Mouse (Mus musculus) liver, adult 2 months (tissue): ENCODE results near the gene 1700020N15Rik. TPM values are rescaled to one million over a fixed set of nuclear protein-coding genes. Genes with fewer than 3 reads are reported as not detected.
"Not testable (repeated sequence)": the region's sequence is repeated elsewhere in the genome, so short reads cannot be mapped to it uniquely, and the experiment has no call there.

Experiments used
- DNase-seq: peaks from one replicate; pipeline ENCODE4 v3.0.0-alpha.2; 2011; ENCODE audit warnings: low read depth, low spot score; ENCODE audit errors: extremely low read depth
- H3K27ac ChIP-seq: fragments of 200-500 bp; replicated peaks from 2 replicates; pipeline ENCODE4 v1.5.1; 2012; ENCODE audit warnings: low read depth, mild to moderate bottlenecking, control low read depth, inconsistent platforms, low read length; ENCODE audit not compliant: insufficient read depth
- H3K27me3 ChIP-seq: fragments of 200-500 bp; 2 replicates; pipeline ENCODE4 v1.6.1; 2012; ENCODE audit warnings: mild to moderate bottlenecking, moderate library complexity, low read length, inconsistent platforms; ENCODE audit not compliant: control insufficient read depth, insufficient read depth
- H3K36me3 ChIP-seq: fragments of 200-500 bp; 2 replicates; pipeline ENCODE4 v1.6.1; 2012; ENCODE audit warnings: low read length, inconsistent platforms; ENCODE audit not compliant: control insufficient read depth, insufficient read depth
- H3K4me1 ChIP-seq: fragments of 200-500 bp; 2 replicates; pipeline ENCODE4 v1.6.1; 2011; ENCODE audit warnings: low read length; ENCODE audit not compliant: control insufficient read depth, insufficient read depth
- H3K4me3 ChIP-seq: fragments of 200-500 bp; 2 replicates; pipeline ENCODE4 v1.5.1; 2011; ENCODE audit warnings: low read depth, mild to moderate bottlenecking, control low read depth, low read length, moderate library complexity; ENCODE audit not compliant: insufficient read depth
- H3K79me2 ChIP-seq: fragments of 200-500 bp; 2 replicates; pipeline ENCODE4 v1.6.1; 2012; ENCODE audit warnings: inconsistent platforms, mild to moderate bottlenecking, low read length, moderate library complexity; ENCODE audit not compliant: control insufficient read depth, insufficient read depth
- H3K9ac ChIP-seq: fragments of 200-500 bp; 2 replicates; pipeline ENCODE4 v1.6.1; 2012; ENCODE audit warnings: low read depth, mild to moderate bottlenecking, control low read depth, inconsistent platforms, low read length
- CTCF ChIP-seq: fragments of 200-500 bp; IDR thresholded peaks from 2 replicates; pipeline ENCODE4 v1.5.1; 2011; ENCODE audit warnings: low read depth, low read length, control low read depth
- WGBS: fragments of 180-500 bp; shearing (Covaris S2); methylation state at CpG from one replicate; pipeline ENCODE4 v1.1.7; 2018; 5-methylcytosine and 5-hydroxymethylcytosine counted together
- polyA plus RNA-seq: library from polyadenylated mRNA; depleted of rRNA; stranded (reverse); fragments of >200 nt; gene quantifications from 2 replicates; pipeline ENCODE4 v1.2.3, GENCODE M21; 2012; rRNA removed
- total RNA-seq: library from RNA; depleted of rRNA; stranded (reverse); fragments of >200 nt; gene quantifications from 2 replicates; pipeline ENCODE4 v1.2.3, GENCODE M21; 2014; rRNA removed

The 1700020N15Rik gene
- total RNA-seq, result not detected in 2 replicates
- polyA plus RNA-seq, result not detected in 2 replicates

DNA sequence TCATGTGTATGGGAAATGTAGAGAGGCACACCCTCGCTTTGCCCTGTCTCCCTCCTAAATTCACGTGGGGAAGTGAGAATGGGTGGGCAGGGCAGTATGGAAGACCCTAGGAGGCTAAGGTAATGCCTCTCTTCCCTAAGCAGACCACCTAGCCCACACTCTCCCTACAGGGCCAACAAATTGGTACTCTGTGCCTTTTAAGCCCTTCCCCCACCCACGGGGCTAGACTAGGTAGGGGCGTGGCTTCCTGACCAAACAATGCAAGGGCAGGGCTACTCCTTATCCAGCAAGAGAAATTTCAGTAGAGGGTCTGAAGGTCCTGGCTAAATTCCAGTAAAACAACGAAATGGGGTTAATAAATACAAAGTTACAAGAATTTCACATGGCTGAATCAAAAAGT lies at the start of gene 1700020N15Rik:
Gene 1700020N15Rik (plus strand): TSS at position 301 of the 400 bp plus-strand sequence.
- not testable (repeated sequence) for H3K9ac ChIP-seq, H3K79me2 ChIP-seq, H3K4me3 ChIP-seq, H3K27me3 ChIP-seq, H3K4me1 ChIP-seq, H3K36me3 ChIP-seq, H3K27ac ChIP-seq, DNase-seq
- WGBS, result 45% methylated on average over 5 of the region's 5 CpGs

- Histone ChIP-seq H3K9ac (no peak overlapping the region), H3K27me3 (no peaks in the 10 kb centered on the region), H3K4me1 (no peaks in the 10 kb centered on the region), H3K4me3 (no peak overlapping the region), H3K79me2 (no peaks in the 10 kb centered on the region), H3K36me3 (no peaks in the 10 kb centered on the region), H3K27ac (no peak overlapping the region)
- DNase-seq, result no peak
- WGBS, result 88% methylated on average over 2 of the region's 2 CpGs
- TF ChIP-seq CTCF, result no peak
Observed at GRCm38 (mm10) chrX:69976790-69977579, 31.9 kb downstream of the 1700020N15Rik start.
